Mouse (Mus musculus): ENCODE measurements around the gene Gal3st3.
A peak's percentile ranks its signal among the peaks of the same experiment; 100 is the strongest.
"Not testable (repeated sequence)": the region's sequence is repeated elsewhere in the genome, so short reads cannot be mapped to it uniquely, and the experiment has no call there.

The Gal3st3 gene

GRCm38 (mm10) chr19:5306968-5307734, 9.0 kb downstream of the Gal3st3 start:
- no peak for DNase-seq (ENCODE audit: low spot score)

GRCm38 (mm10) chr19:5309025-5309424, 10.9 kb downstream of the Gal3st3 start:
- no peak for DNase-seq (ENCODE audit: low spot score)

- no peak for DNase-seq (ENCODE audit: low spot score)
These were observed 15.1 kb downstream of the Gal3st3 start for GRCm38 (mm10) chr19:5313189-5313588.

- DNase-seq (ENCODE audit: low spot score): no peak
These were observed 25.7 kb downstream of the Gal3st3 start for GRCm38 (mm10) chr19:5323801-5324200.

- no peak for DNase-seq (ENCODE audit: low spot score)
These were observed 29.8 kb downstream of the Gal3st3 start for GRCm38 (mm10) chr19:5327970-5328369.

- DNase-seq (ENCODE audit: low spot score): no peak
These were observed 36.6 kb downstream of the Gal3st3 start for GRCm38 (mm10) chr19:5334741-5335140.

GRCm38 (mm10) chr19:5335441-5335840, 37.3 kb downstream of the Gal3st3 start, which contains the start of gene Catsper1:
Gene Catsper1 (plus strand): TSS chr19:5335741.
- no peak for DNase-seq (ENCODE audit: low spot score)

- peak; percentile 66 for DNase-seq (ENCODE audit: low spot score)
These were observed 39.8 kb downstream of the Gal3st3 start for GRCm38 (mm10) chr19:5337975-5338374.

GRCm38 (mm10) chr19:5341360-5341759, 43.2 kb downstream of the Gal3st3 start:
- no peak for DNase-seq (ENCODE audit: low spot score)

- DNase-seq (ENCODE audit: low spot score): no peak
These were observed 47.4 kb downstream of the Gal3st3 start for GRCm38 (mm10) chr19:5345297-5346131.

- DNase-seq (ENCODE audit: low spot score): no peak
These were observed 49.9 kb downstream of the Gal3st3 start for GRCm38 (mm10) chr19:5348064-5348463.

- no peak for DNase-seq (ENCODE audit: low spot score)
These were observed 50.7 kb downstream of the Gal3st3 start for GRCm38 (mm10) chr19:5348526-5349501.

GRCm38 (mm10) chr19:5349502-5349873, 51.4 kb downstream of the Gal3st3 start, which contains the start of gene Cst6:
Gene Cst6 (minus strand): TSS chr19:5349574.
- DNase-seq (ENCODE audit: low spot score): not testable (repeated sequence)

- no peak for DNase-seq (ENCODE audit: low spot score)
These were observed 55.5 kb downstream of the Gal3st3 start for GRCm38 (mm10) chr19:5353609-5354008.

- DNase-seq (ENCODE audit: low spot score): no peak
These were observed 57.9 kb downstream of the Gal3st3 start for GRCm38 (mm10) chr19:5356080-5356479.

All from left cerebral cortex, adult 11 months (tissue).